In the genomic region with DNA sequence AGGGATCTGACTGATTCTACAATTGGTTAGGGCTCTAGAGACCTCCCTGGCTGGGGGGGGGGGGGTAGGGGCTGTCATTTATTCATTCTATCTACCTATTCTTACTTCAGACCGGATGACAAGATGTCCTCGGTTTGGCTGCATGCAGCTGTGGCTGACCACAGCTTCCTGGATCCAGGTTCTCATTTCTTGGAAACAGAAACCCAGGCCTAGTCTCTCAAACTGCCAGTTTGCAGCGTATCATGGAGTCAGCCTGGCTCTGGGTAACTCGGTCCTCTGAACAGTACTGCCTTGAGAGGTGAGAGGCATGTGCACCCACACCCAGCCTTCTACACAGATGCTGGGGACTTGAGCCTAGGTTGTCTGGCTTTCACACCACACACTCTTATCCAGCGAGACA, we compare ENCODE assay signal across 21 mouse cellular contexts.
A peak's percentile ranks its signal among the peaks of the same experiment; 100 is the strongest.
DNase-seq lines count a peak whose midpoint lies in the region; ATAC-seq lines count a peak whose summit lies in the region.
"Had no signal": no experiment of that assay in that cellular context is flagged by ENCODE, and none has a peak within 500 bp of the region (broad histone marks: within the 10 kb centered on the region; RNA-seq: fewer than 3 reads in every experiment).

No protein-coding gene starts in this region.

- DNase-seq in heart, adult 11 months = peak; percentile 73
- no peak for DNase-seq in heart, adult 9 months (ENCODE audit: low spot score in 2 of 2)
- DNase-seq in thymus, postnatal 36 days = peak; percentile 4 to 12
- DNase-seq in thymus, postnatal 14 days = no peak
- no peak for DNase-seq in testis, postnatal 14 days (ENCODE audit: low spot score)
- no peak for DNase-seq in frontal cortex, postnatal 25 days (ENCODE audit: low spot score in 2 of 2)
- no peak for DNase-seq in kidney, postnatal 14 days
- DNase-seq: adrenal gland, postnatal 14 days; cerebellum, adult 11 months; cerebellum, adult 9-11 months; gastrocnemius, postnatal 14 days; heart, postnatal 36 days; kidney, adult 9 months; kidney, postnatal 36 days; left cerebral cortex, postnatal 4 days; lung, postnatal 14 days; right cerebral cortex, postnatal 14 days had no signal

- peak; percentile 92 to 93 for ATAC-seq in hematopoietic stem cell, adult 5-6 weeks (replicated peaks in 1 of 2; ENCODE audit: insufficient read depth in 1 of 2, low FRiP score in 2 of 2, low TSS enrichment in 1 of 2, low read depth in 1 of 2, poor library complexity in 2 of 2, severe bottlenecking in 2 of 2)
- ATAC-seq: forebrain, embryonic 15.5 days; intestine, embryonic 16.5 days; midbrain, embryonic 15.5 days had no signal

Comparison
In these comparisons a context has a peak if more than half of its experiments do, and no peak if none do; other contexts are left out.
1. DNase-seq: peak in heart, adult 11 months (single experiment) and thymus, postnatal 36 days (2 of 2); none in heart, adult 9 months (0 of 2), thymus, postnatal 14 days (single experiment), testis, postnatal 14 days (single experiment), frontal cortex, postnatal 25 days (0 of 2) and kidney, postnatal 14 days (single experiment).